10 mouse cellular contexts compared by ENCODE assay signal in the genomic region with DNA sequence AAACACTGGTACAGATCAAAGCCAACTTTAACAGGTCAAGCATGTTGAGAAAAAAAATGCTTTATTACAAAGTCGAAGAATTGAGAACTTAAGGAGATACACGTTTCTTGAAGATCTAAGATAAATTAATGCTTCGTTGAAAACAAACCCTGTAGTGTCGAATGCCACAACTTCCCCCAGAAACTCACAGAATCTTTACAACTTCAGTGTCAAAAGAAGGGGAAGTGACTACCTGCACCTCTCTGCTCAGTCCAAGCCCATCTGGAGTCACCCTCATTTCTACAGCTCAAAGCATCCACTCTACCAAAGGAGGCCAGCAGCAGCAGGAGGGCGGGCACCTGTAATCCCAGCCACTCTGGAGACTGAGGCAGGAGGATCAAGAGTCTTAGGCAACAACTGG. TPM values are rescaled to one million over a fixed set of nuclear protein-coding genes. Genes with fewer than 3 reads are reported as not detected.
DNase-seq lines count a peak whose midpoint lies in the region; ATAC-seq lines count a peak whose summit lies in the region.
"Had no signal": no experiment of that assay in that cellular context is flagged by ENCODE, and none has a peak within 500 bp of the region (broad histone marks: within the 10 kb centered on the region; RNA-seq: fewer than 3 reads in every experiment).

No protein-coding gene starts in this region.

- DNase-seq in heart, adult 11 months, result peak; percentile 78
- DNase-seq in heart, adult 8-10 months (ENCODE audit: low spot score), result no peak
- DNase-seq in thymus, postnatal 0 days (ENCODE audit: low spot score), result peak; percentile 17
- DNase-seq in thymus, adult 18-20 months, result no peak
- peak; percentile 30 for DNase-seq in thymus, postnatal 4 days
- DNase-seq in gastrocnemius, postnatal 36 days, result no peak
- DNase-seq: cerebellum, postnatal 25 days had no signal

- no peaks in the 10 kb centered on the region for H3K9me3 ChIP-seq in kidney, embryonic 15.5 days (replicated peaks)
- no peaks in the 10 kb centered on the region for H3K9me3 ChIP-seq in kidney, embryonic 14.5 days (ENCODE audit: control insufficient read depth, low read length)

- peak overlapping the region; percentile 73 for H3K4me2 ChIP-seq in kidney, embryonic 15.5 days
- H3K4me2 ChIP-seq in kidney, embryonic 14.5 days (replicated peaks; ENCODE audit: low read depth, low read length), result no peak overlapping the region; the same call in 1 of the 2 replicates

- no peak overlapping the region for H3K4me3 ChIP-seq in kidney, embryonic 15.5 days (replicated peaks)
- no peak overlapping the region for H3K4me3 ChIP-seq in kidney, embryonic 14.5 days (ENCODE audit: low read length)

- no peaks in the 10 kb centered on the region for H3K36me3 ChIP-seq in kidney, embryonic 15.5 days
- no peaks in the 10 kb centered on the region for H3K36me3 ChIP-seq in kidney, embryonic 14.5 days (ENCODE audit: control insufficient read depth, insufficient read depth, low read length)

- peak overlapping the region; percentile 82 for H3K27ac ChIP-seq in kidney, embryonic 15.5 days
- H3K27ac ChIP-seq in kidney, embryonic 14.5 days (ENCODE audit: low read depth, low read length), result no peak overlapping the region
- H3K27ac ChIP-seq: liver, embryonic 14.5 days had no signal

- WGBS in kidney, embryonic 15.5 days, result 62% methylated on average over 5 of the region's 5 CpGs
- WGBS in kidney, embryonic 14.5 days, result 68% methylated on average over 5 of the region's 5 CpGs

- H3K9ac ChIP-seq in kidney, embryonic 15.5 days, result no peak overlapping the region
- no peak overlapping the region for H3K9ac ChIP-seq in kidney, embryonic 14.5 days (ENCODE audit: low read depth, low read length)
- H3K9ac ChIP-seq: liver, embryonic 14.5 days had no signal

- ATAC-seq in kidney, embryonic 15.5 days (replicated peaks; ENCODE audit: low FRiP score), result no peak
- no peak for ATAC-seq in kidney, embryonic 14.5 days (ENCODE audit: low FRiP score, low TSS enrichment)

- H3K4me1 ChIP-seq in kidney, embryonic 15.5 days, result peaks cover 48% of the 10 kb centered on the region
- peaks cover 17% of the 10 kb centered on the region for H3K4me1 ChIP-seq in kidney, embryonic 14.5 days (ENCODE audit: control insufficient read depth, insufficient read depth, low read length)

- no peaks in the 10 kb centered on the region for H3K27me3 ChIP-seq in kidney, embryonic 15.5 days
- H3K27me3 ChIP-seq in kidney, embryonic 14.5 days (ENCODE audit: control insufficient read depth, insufficient read depth, low read length), result no peaks in the 10 kb centered on the region

- intact Hi-C loops in gastrocnemius, postnatal 36 days (cut with DNase I), result no loop called here

RNA-seq across cellular contexts. Expression of a gene that starts 3.2 kb away (rescaled TPM):
- 10 to 100 TPM; 74.8 to 90.9 (median 80.1) TPM for total RNA-seq in heart, adult 8-10 months (2022)
- 5.3 and 5.4 TPM in 2 replicates for polyA plus RNA-seq in kidney, embryonic 15.5 days (2015; fragmentation: Nextera tagmentation; extraction: Ambion mirVana)
- polyA plus RNA-seq in kidney, embryonic 14.5 days (2014; fragmentation: Nextera tagmentation; extraction: Ambion mirVana), result 9.4 and 10.9 TPM in 2 replicates
- polyA plus RNA-seq in thymus, postnatal 0 days (2015; fragmentation: Nextera tagmentation; extraction: Ambion mirVana), result 12.3 and 21.5 TPM in 2 replicates
- 10 to 100 TPM; 42.9 to 45.1 TPM for total RNA-seq in gastrocnemius, postnatal 36 days (2021)

RNA-seq across cellular contexts. Expression of a gene that starts 50.1 kb away (rescaled TPM):
- total RNA-seq in heart, adult 8-10 months (2022), result 10 to 100 TPM in 3 of 4 experiments, 1 to 10 TPM in 1; 9.9 to 12.7 (median 11.3) TPM
- polyA plus RNA-seq in kidney, embryonic 15.5 days (2015; fragmentation: Nextera tagmentation; extraction: Ambion mirVana), result 32.1 and 34.2 TPM in 2 replicates
- polyA plus RNA-seq in kidney, embryonic 14.5 days (2014; fragmentation: Nextera tagmentation; extraction: Ambion mirVana), result 18.8 and 35.5 TPM in 2 replicates
- 46.8 and 53.6 TPM in 2 replicates for polyA plus RNA-seq in thymus, postnatal 0 days (2015; fragmentation: Nextera tagmentation; extraction: Ambion mirVana)
- total RNA-seq in gastrocnemius, postnatal 36 days (2021), result 10 to 100 TPM in 1 of 2 experiments, 1 to 10 TPM in 1; 9.0 to 16.0 TPM

Comparison
In these comparisons a context has a peak if more than half of its experiments do, and no peak if none do; other contexts are left out.
1. DNase-seq: peak in heart, adult 11 months (single experiment), thymus, postnatal 0 days (single experiment) and thymus, postnatal 4 days (single experiment); none in heart, adult 8-10 months (single experiment), thymus, adult 18-20 months (0 of 2) and gastrocnemius, postnatal 36 days (0 of 2).